Mouse (Mus musculus) thymus, adult 2 months (tissue): Measurements from ENCODE around the gene Gtf2ird1. TPM values are rescaled to one million over a fixed set of nuclear protein-coding genes. Genes with fewer than 3 reads are reported as not detected.

Experiments used
- DNase-seq: peaks from one replicate; pipeline ENCODE4 v3.0.0; 2021
- H3K27ac ChIP-seq: fragments of 200-500 bp; 2 replicates; pipeline ENCODE4 v1.5.1; 2012; ENCODE audit warnings: low read length, control low read depth; ENCODE audit not compliant: control insufficient read depth, insufficient read depth
- H3K27me3 ChIP-seq: fragments of 200-500 bp; 2 replicates; pipeline ENCODE4 v1.6.1; 2012; ENCODE audit warnings: mild to moderate bottlenecking, low read length, moderate library complexity, mixed read lengths; ENCODE audit not compliant: control insufficient read depth, insufficient read depth
- H3K36me3 ChIP-seq: fragments of 200-500 bp; 2 replicates; pipeline ENCODE4 v1.6.1; 2012; ENCODE audit warnings: mild to moderate bottlenecking, low read length, moderate library complexity; ENCODE audit not compliant: control insufficient read depth, insufficient read depth
- H3K4me1 ChIP-seq: fragments of 200-500 bp; replicated peaks from 2 replicates; pipeline ENCODE4 v1.6.1; 2012; ENCODE audit warnings: low read length; ENCODE audit not compliant: control insufficient read depth, insufficient read depth
- H3K4me3 ChIP-seq: fragments of 200-500 bp; 2 replicates; pipeline ENCODE4 v1.5.1; 2012; ENCODE audit warnings: mild to moderate bottlenecking, low read length, control low read depth, moderate library complexity; ENCODE audit not compliant: control insufficient read depth, insufficient read depth
- CTCF ChIP-seq: fragments of 200-500 bp; IDR thresholded peaks from 2 replicates; pipeline ENCODE4 v1.5.1; 2012; ENCODE audit warnings: mild to moderate bottlenecking, control low read depth, low read length, moderate library complexity, borderline replicate concordance; ENCODE audit not compliant: control insufficient read depth, poor library complexity, insufficient read depth; ENCODE audit errors: extremely low read depth
- POLR2A ChIP-seq: fragments of 200-500 bp; IDR thresholded peaks from 2 replicates; pipeline ENCODE4 v1.6.1; 2012; ENCODE audit warnings: mild to moderate bottlenecking, low read length, control low read depth, moderate library complexity; ENCODE audit not compliant: control insufficient read depth, poor library complexity, insufficient read depth; ENCODE audit errors: extremely low read depth
- WGBS: fragments of 180-500 bp; shearing (Covaris S2); methylation state at CpG from one replicate; pipeline ENCODE4 v1.1.7; 2018; 5-methylcytosine and 5-hydroxymethylcytosine counted together
- polyA plus RNA-seq: library from polyadenylated mRNA; depleted of rRNA; stranded (reverse); fragments of >200 nt; gene quantifications from 2 replicates; pipeline ENCODE4 v1.2.3, GENCODE M21; 2012

Gtf2ird1 gene
- polyA plus RNA-seq, 1 experiment, result 75.6 TPM

DNA sequence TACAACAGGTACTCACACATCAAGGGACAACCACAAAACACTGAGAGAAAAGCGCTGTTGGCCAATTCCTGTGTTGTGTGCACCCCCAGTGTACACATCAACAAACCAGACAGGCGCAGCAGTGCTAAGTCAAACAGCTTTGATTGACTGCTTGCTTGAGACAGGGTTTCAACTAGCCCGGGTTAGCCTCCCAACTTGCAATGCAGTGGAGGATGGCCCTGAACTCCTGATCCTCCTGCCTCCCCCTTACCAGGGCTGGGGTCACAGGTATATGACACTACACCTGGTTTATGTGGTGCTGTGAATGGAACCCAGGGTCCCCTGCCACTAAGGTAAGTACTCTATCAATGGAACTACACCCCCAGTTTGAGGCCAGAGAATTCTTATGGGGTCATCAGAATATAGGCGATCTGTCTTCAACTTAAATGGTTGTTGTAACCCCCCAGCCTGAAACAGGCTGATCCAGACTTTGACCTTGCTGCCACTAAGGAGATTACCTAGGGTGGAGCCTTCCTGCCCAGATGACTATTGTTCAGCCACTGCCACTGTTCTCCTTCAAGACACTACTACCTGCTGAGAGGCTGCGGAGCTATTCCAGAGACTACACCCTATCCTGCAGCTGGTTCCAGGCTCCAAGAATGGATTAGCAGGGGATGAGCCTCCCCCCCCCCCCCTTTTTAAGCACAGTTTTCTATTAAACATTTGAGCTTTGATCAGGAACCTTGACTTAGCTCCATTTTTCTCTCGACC is 17.7 kb downstream of the Gtf2ird1 start:
- Histone ChIP-seq H3K4me3 (no peak overlapping the region), H3K27me3 (no peaks in the 10 kb centered on the region), H3K4me1 (peaks cover 49% of the 10 kb centered on the region), H3K27ac (no peak overlapping the region), H3K36me3 (no peaks in the 10 kb centered on the region)
- no peak for TF ChIP-seq CTCF
- TF ChIP-seq POLR2A, result no peak
- no peak for DNase-seq
- 92% methylated on average over 6 of the region's 6 CpGs for WGBS

- no peak for DNase-seq
- no peak overlapping the region for H3K27ac ChIP-seq
- no peaks in the 10 kb centered on the region for H3K27me3 ChIP-seq
- H3K36me3 ChIP-seq, result no peaks in the 10 kb centered on the region
- no peak for TF ChIP-seq CTCF
- no peak for TF ChIP-seq POLR2A
- H3K4me1 ChIP-seq, result peaks cover 57% of the 10 kb centered on the region
- WGBS, result 27% methylated on average over 14 of the region's 14 CpGs
- H3K4me3 ChIP-seq, result no peak overlapping the region
These were observed 19.1 kb downstream of the Gtf2ird1 start for GRCm38 (mm10) chr5:134437459-134437827.

GRCm38 (mm10) chr5:134436782-134437458 is 19.6 kb downstream of the Gtf2ird1 start:
- DNase-seq, result no peak
- Histone ChIP-seq H3K27me3 (no peaks in the 10 kb centered on the region), H3K4me3 (no peak overlapping the region), H3K27ac (no peak overlapping the region), H3K4me1 (peaks cover 53% of the 10 kb centered on the region), H3K36me3 (no peaks in the 10 kb centered on the region)
- 90% methylated on average over 13 of the region's 13 CpGs for WGBS
- no peak for TF ChIP-seq POLR2A
- TF ChIP-seq CTCF, result no peak

DNA sequence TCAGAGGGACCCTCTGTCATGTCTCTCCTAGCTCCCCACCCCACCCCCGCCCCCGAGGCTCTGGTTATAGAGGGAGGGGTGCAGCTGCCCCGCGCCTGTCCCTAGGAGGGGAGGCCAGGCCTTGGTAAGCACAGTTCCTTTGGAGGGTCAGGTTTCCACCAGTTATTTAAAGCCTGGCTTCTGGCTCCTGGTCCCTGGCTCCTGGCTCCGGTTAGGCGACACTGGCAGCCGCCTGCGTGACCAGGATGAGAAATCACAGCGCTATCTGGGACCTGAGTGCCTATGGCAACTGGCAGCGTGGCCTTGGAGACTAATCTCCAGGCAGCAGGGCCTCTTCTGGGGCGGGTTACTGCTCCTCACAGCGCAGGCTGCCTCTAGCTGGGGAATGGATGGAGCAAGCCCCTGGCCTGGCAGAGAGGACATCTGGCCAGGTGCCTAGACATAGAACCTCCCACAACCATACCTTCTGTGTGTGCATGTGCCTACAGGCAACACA is 20.6 kb downstream of the Gtf2ird1 start:
- Histone ChIP-seq H3K27ac (no peak overlapping the region), H3K4me3 (no peak overlapping the region), H3K36me3 (no peaks in the 10 kb centered on the region), H3K4me1 (peaks cover 53% of the 10 kb centered on the region), H3K27me3 (no peaks in the 10 kb centered on the region)
- 90% methylated on average over 12 of the region's 12 CpGs for WGBS
- no peak for TF ChIP-seq CTCF
- TF ChIP-seq POLR2A, result no peak
- no peak for DNase-seq

DNA sequence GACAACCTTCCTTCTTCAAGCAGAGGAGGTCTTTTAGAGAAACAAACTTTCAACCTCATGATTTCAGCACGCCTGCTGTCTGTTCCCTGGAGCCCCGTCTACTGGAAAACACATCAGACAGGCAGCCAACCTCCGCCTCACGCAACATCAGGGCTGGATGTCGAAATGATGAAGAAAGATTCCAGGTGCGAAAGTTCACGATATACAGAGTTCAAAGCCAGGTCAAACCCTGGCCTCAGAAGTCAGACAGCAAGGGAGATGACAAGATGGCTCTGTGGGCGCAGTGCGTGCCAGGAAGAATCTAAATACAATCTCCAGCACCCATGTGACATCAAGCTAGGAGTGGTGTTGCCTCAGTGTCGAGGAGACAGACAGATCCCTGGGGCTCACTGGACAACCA is 23.4 kb downstream of the Gtf2ird1 start:
- H3K4me1 ChIP-seq, result peaks cover 48% of the 10 kb centered on the region
- H3K36me3 ChIP-seq, result no peaks in the 10 kb centered on the region
- H3K4me3 ChIP-seq, result no peak overlapping the region
- no peaks in the 10 kb centered on the region for H3K27me3 ChIP-seq
- TF ChIP-seq CTCF, result no peak
- no peak for TF ChIP-seq POLR2A
- 65% methylated on average over 10 of the region's 10 CpGs for WGBS
- H3K27ac ChIP-seq, result peak overlapping the region; percentile 10; the same call in 1 of the 2 replicates
- no peak for DNase-seq

DNA sequence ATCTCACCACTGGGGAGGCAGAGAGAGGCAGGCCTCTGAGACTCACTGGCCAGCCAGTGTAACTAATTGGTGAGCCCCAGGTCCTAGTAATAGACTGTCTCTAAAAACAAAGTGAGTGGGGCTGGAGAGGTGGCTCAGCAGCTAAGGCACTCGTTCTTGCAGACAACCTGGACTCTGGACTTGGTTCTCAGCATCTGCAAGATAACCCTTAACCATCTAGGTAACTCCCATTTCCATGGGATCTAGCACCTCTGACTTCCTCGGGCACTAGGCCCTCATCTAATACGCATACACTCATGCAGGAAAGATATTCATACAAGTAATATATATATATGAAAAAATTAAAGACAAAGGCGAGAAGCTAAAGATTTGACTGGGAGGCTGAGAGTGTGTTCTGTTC is 26.4 kb downstream of the Gtf2ird1 start:
- H3K27ac ChIP-seq, result no peak overlapping the region

More for the DNA sequence above, 26.4 kb downstream of the Gtf2ird1 start:
- TF ChIP-seq CTCF (no peak), POLR2A (no peak)
- Histone ChIP-seq H3K27me3 (no peaks in the 10 kb centered on the region), H3K4me1 (peaks cover 30% of the 10 kb centered on the region), H3K36me3 (no peaks in the 10 kb centered on the region), H3K4me3 (no peak overlapping the region)
- DNase-seq, result no peak
- 91% methylated on average over 4 of the region's 4 CpGs for WGBS
